18 mouse cellular contexts compared by ENCODE assay signal in the genomic region with DNA sequence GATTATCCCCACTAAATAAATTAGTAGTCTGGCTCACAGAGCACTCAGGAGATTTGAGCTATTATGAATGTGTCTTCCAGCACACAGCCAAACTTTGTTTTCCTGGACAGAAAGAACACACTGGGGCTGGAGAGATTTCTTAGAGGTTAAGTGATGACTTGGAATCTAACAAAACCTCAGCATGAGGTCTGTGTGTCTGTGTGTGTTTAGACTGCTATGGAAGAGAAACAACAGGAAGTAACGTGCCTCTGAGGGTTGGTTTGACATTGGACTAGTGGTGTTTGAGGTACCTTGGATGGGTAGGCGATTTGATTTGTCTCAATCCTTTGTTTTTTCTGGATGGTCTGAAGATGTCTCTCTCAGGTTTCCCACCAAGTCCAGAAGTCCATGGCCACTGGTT.
"Had no signal": no experiment of that assay in that cellular context is flagged by ENCODE, and none has a peak within 500 bp of the region (broad histone marks: within the 10 kb centered on the region; RNA-seq: fewer than 3 reads in every experiment).

No protein-coding gene starts in this region.

- H3K36me3 ChIP-seq: liver, embryonic 13.5 days; liver, embryonic 15.5 days; lung, embryonic 15.5 days; midbrain, embryonic 12.5 days; midbrain, embryonic 15.5 days; neural tube, embryonic 12.5 days; stomach, embryonic 15.5 days had no signal

- H3K4me3 ChIP-seq: liver, embryonic 13.5 days; liver, embryonic 15.5 days; lung, embryonic 15.5 days; megakaryocyte, embryonic 14.5 days; midbrain, embryonic 12.5 days; midbrain, embryonic 15.5 days; neural tube, embryonic 12.5 days; stomach, embryonic 15.5 days had no signal

- H3K4me2 ChIP-seq: liver, embryonic 13.5 days; liver, embryonic 15.5 days; lung, embryonic 15.5 days; midbrain, embryonic 12.5 days; midbrain, embryonic 15.5 days; neural tube, embryonic 12.5 days; stomach, embryonic 15.5 days had no signal

- H3K9ac ChIP-seq: liver, embryonic 13.5 days; liver, embryonic 15.5 days; liver, postnatal 0 days; lung, embryonic 15.5 days; midbrain, embryonic 12.5 days; midbrain, embryonic 15.5 days; neural tube, embryonic 12.5 days; stomach, embryonic 15.5 days had no signal

- H3K4me1 ChIP-seq: liver, embryonic 13.5 days; lung, embryonic 15.5 days; midbrain, embryonic 12.5 days; midbrain, embryonic 15.5 days; neural tube, embryonic 12.5 days; stomach, embryonic 15.5 days had no signal

- DNase-seq: liver, embryonic 13.5 days; liver, postnatal 0 days; lung, adult 2 months; lung, postnatal 14 days; lung, postnatal 36 days; right cerebral cortex, postnatal 14 days; thymus, adult 2 months; thymus, postnatal 25 days; thymus, postnatal 4 days had no signal

- ATAC-seq: liver, postnatal 0 days; lung, postnatal 0 days; midbrain, embryonic 15.5 days had no signal

- H3K27ac ChIP-seq: liver, embryonic 13.5 days; liver, embryonic 15.5 days; lung, embryonic 15.5 days; macrophage; midbrain, embryonic 12.5 days; midbrain, embryonic 15.5 days; neural tube, embryonic 12.5 days; stomach, embryonic 15.5 days had no signal

- H3K27me3 ChIP-seq: liver, embryonic 13.5 days; liver, embryonic 15.5 days; lung, embryonic 15.5 days; midbrain, embryonic 12.5 days; midbrain, embryonic 15.5 days; neural tube, embryonic 12.5 days; stomach, embryonic 15.5 days had no signal

- H3K9me3 ChIP-seq: liver, embryonic 13.5 days; liver, embryonic 15.5 days; lung, embryonic 15.5 days; megakaryocyte, embryonic 14.5 days; midbrain, embryonic 12.5 days; midbrain, embryonic 15.5 days; neural tube, embryonic 12.5 days; stomach, embryonic 15.5 days had no signal
